Mouse (Mus musculus) lung, postnatal 0 days (tissue): ENCODE data around the gene Gm20388.

Source experiments
- CTCF ChIP-seq: IDR thresholded peaks from 2 replicates; pipeline ENCODE4 v1.5.1; 2016; ENCODE audit warnings: antibody characterized with exemption, mild to moderate bottlenecking
- EP300 ChIP-seq: IDR thresholded peaks from 2 replicates; pipeline ENCODE4 v1.6.1; 2016; ENCODE audit warnings: antibody characterized with exemption, mild to moderate bottlenecking, control low read depth

DNA sequence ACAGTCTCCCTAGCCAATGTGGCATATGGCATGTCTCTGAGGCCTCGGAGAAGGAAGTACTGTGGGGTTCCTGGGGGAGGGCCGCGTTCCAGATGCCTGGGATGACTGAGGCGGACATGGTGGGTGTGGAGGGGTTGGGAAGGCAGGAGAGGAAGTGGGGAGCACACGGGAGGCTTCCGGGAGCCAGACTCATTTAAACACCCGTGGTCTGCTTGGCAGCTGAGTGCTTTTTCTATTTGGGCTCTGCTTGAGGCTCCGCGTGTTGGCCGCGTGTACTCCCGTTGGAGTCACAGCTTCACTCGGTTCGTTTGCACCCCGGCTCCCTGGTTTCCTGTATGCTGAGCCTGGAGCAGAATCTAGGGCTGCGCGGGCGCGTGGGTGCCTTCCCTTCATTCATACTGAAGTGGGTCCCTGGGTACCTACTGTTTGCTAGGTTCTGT lies 357.9 kb downstream of the Gm20388 start:
- TF ChIP-seq CTCF (no peak), EP300 (no peak)
